Mouse (Mus musculus) liver, postnatal 0 days (tissue): ENCODE measurements around the gene Hoxa6. TPM values are rescaled to one million over a fixed set of nuclear protein-coding genes. Genes with fewer than 3 reads are reported as not detected.
A peak's percentile ranks its signal among the peaks of the same experiment; 100 is the strongest.

Source experiments
- ATAC-seq: fragments of 200-750 bp; cut with Nextera tagmentation; 2 replicates; pipeline ENCODE4 v1.8.0; 2017; ENCODE audit warnings: mild to moderate bottlenecking, moderate library complexity
- DNase-seq: peaks from one replicate; pipeline ENCODE4 v3.0.0-alpha.2; 2016
- H3K27ac ChIP-seq: fragments of 300-500 bp; sonication (generic); 2 replicates; pipeline ENCODE4 v1.5.1; 2014; ENCODE audit warnings: antibody characterized with exemption, moderate library complexity, mild to moderate bottlenecking, low read depth
- H3K27me3 ChIP-seq: fragments of 300-500 bp; sonication (generic); 2 replicates; pipeline ENCODE4 v1.6.1; 2014; ENCODE audit warnings: low read length, control low read depth, mixed read lengths; ENCODE audit not compliant: insufficient read depth
- H3K36me3 ChIP-seq: fragments of 300-500 bp; sonication (generic); replicated peaks from 2 replicates; pipeline ENCODE4 v1.6.1; 2014; ENCODE audit warnings: mild to moderate bottlenecking, control low read depth, low read length, moderate library complexity, mixed read lengths; ENCODE audit not compliant: insufficient read depth
- H3K4me1 ChIP-seq: fragments of 300-500 bp; sonication (generic); 2 replicates; pipeline ENCODE4 v1.6.1; 2014; ENCODE audit warnings: antibody characterized with exemption, mild to moderate bottlenecking, control low read depth; ENCODE audit not compliant: insufficient read depth
- H3K4me2 ChIP-seq: fragments of 300-500 bp; sonication (generic); 2 replicates; pipeline ENCODE4 v1.6.1; 2014; ENCODE audit warnings: low read depth, mild to moderate bottlenecking, low read length, moderate library complexity, mixed read lengths
- H3K4me3 ChIP-seq: fragments of 300-500 bp; sonication (generic); 2 replicates; pipeline ENCODE4 v1.5.1; 2014; ENCODE audit warnings: low read depth, low read length
- H3K9ac ChIP-seq: fragments of 300-500 bp; sonication (generic); replicated peaks from 2 replicates; pipeline ENCODE4 v1.6.1; 2014; ENCODE audit warnings: mild to moderate bottlenecking, moderate library complexity
- H3K9me3 ChIP-seq: fragments of 300-500 bp; sonication (generic); 2 replicates; pipeline ENCODE4 v1.6.1; 2016; ENCODE audit warnings: mild to moderate bottlenecking, control low read depth, low read length, mixed read lengths
- CTCF ChIP-seq: sonication (generic); IDR thresholded peaks from 2 replicates; pipeline ENCODE4 v1.5.1; 2016; ENCODE audit warnings: antibody characterized with exemption, low read depth
- EP300 ChIP-seq: IDR thresholded peaks from 2 replicates; pipeline ENCODE4 v1.6.1; 2016; ENCODE audit warnings: antibody characterized with exemption, low read depth, mild to moderate bottlenecking
- WGBS: fragments of 180-500 bp; shearing (Covaris S2); extraction: QIAGEN DNeasy Blood & Tissue Kit; methylation state at CpG from one replicate; pipeline ENCODE4 v1.1.7; 2014; ENCODE audit not compliant: insufficient replicate concordance; 5-methylcytosine and 5-hydroxymethylcytosine counted together
- polyA plus RNA-seq: library from polyadenylated mRNA; unstranded; fragments of >200 nt; fragmentation: Nextera tagmentation; extraction: Ambion mirVana; gene quantifications from 2 replicates; pipeline ENCODE4 v1.2.1, GENCODE M21; 2015

The Hoxa6 gene
- polyA plus RNA-seq, 1 experiment from 2014 or later, result not detected

DNA sequence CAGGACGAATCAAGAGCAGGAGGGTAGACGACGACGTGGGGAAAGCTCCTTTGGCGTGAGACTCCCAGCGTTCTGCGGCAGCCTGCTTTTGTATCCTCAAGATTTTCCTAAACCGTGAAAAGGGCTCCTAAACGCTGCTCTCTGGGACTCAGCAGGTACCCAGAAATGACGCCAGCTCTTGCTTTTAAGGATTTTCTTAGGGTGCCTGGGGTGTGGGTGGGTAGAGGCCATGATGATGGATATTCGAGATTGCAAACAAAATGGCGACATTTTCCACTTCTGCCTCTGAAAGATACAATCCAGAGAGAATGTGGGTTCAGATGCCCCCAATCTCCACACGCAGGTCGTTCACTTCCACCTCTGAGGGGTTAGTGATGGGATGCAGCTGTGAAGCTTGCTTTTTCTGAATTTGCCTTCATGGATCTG is 40.8 kb downstream of the Hoxa6 start:
- H3K27ac ChIP-seq, result no peak overlapping the region
- peaks cover 3% of the 10 kb centered on the region; the same call in 1 of the 2 replicates for H3K4me1 ChIP-seq
- no peak for TF ChIP-seq EP300
- TF ChIP-seq CTCF, result no peak
- H3K4me3 ChIP-seq, result no peak overlapping the region
- H3K9me3 ChIP-seq, result no peaks in the 10 kb centered on the region
- DNase-seq (no peak), ATAC-seq (no peak)
- no peak overlapping the region for H3K9ac ChIP-seq
- H3K27me3 ChIP-seq, result peaks cover 97% of the 10 kb centered on the region
- H3K36me3 ChIP-seq, result no peaks in the 10 kb centered on the region
- H3K4me2 ChIP-seq, result no peak overlapping the region
- 43% methylated on average over 14 of the region's 14 CpGs for WGBS

GRCm38 (mm10) chr6:52167176-52167575 is 41.3 kb downstream of the Hoxa6 start:
- no peak for DNase-seq
- peak overlapping the region; percentile 3; the same call in 1 of the 2 replicates for H3K27ac ChIP-seq
- WGBS, result 44% methylated on average over 1 of the region's 1 CpGs
- no peak overlapping the region for H3K4me3 ChIP-seq
- peaks cover 96% of the 10 kb centered on the region for H3K27me3 ChIP-seq
- no peak for ATAC-seq
- no peaks in the 10 kb centered on the region for H3K36me3 ChIP-seq
- H3K9me3 ChIP-seq, result no peaks in the 10 kb centered on the region
- H3K4me2 ChIP-seq, result no peak overlapping the region
- no peak overlapping the region for H3K9ac ChIP-seq
- no peaks in the 10 kb centered on the region for H3K4me1 ChIP-seq
- TF ChIP-seq EP300 (no peak), CTCF (no peak)

DNA sequence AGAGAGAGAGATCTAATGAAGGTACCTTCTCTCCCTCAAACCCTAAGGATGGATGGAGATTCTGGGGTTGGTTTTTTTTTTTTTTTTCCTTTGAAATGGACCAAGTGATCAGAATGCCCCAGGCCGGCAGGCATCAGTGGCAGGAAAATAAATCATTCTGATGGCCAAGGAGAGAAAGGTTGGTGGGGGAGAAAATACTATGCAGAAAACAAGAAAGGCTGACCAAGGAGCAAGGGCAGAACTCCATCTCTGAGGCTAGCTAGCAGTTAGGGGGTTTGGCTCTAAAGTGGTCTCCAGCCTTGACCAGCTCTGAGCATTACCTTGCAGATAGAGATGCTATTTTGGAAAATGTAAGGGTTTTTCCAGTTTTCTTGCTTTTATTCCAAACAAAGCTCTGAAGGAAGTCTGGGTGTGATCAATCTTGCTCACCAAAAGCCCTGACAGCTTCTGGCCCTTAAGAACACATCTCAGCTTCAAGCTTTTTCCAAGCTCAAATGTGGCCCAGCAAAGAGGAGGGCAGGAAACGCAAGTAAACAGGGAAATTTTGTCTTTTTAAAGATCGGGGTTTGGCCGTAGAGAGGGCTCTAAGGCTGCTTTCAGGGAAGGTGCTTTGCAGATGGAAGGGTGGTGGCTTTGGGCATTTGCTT is 42.0 kb downstream of the Hoxa6 start:
- TF ChIP-seq EP300 (no peak), CTCF (no peak)
- Histone ChIP-seq H3K9me3 (no peaks in the 10 kb centered on the region), H3K4me3 (no peak overlapping the region), H3K27ac (peak overlapping the region; percentile 3; the same call in 1 of the 2 replicates), H3K36me3 (no peaks in the 10 kb centered on the region), H3K27me3 (peaks cover 96% of the 10 kb centered on the region), H3K4me1 (no peaks in the 10 kb centered on the region), H3K9ac (no peak overlapping the region), H3K4me2 (no peak overlapping the region; the same call in 1 of the 2 replicates)
- DNase-seq, result peak; percentile 4
- WGBS, result 23% methylated on average over 4 of the region's 4 CpGs
- no peak for ATAC-seq

GRCm38 (mm10) chr6:52165441-52166370 is 42.8 kb downstream of the Hoxa6 start:
- Histone ChIP-seq H3K9me3 (no peaks in the 10 kb centered on the region), H3K4me3 (no peak overlapping the region), H3K9ac (no peak overlapping the region), H3K4me1 (no peaks in the 10 kb centered on the region; the same call in 1 of the 2 replicates), H3K4me2 (peak overlapping the region; percentile 44), H3K36me3 (no peaks in the 10 kb centered on the region), H3K27me3 (peaks cover 95% of the 10 kb centered on the region), H3K27ac (peak overlapping the region; percentile 39; the same call in 1 of the 2 replicates)
- ATAC-seq (no peak), DNase-seq (peak; percentile 14)
- no peak for TF ChIP-seq EP300
- TF ChIP-seq CTCF, result no peak
- WGBS, result 10% methylated on average over 28 of the region's 28 CpGs

DNA sequence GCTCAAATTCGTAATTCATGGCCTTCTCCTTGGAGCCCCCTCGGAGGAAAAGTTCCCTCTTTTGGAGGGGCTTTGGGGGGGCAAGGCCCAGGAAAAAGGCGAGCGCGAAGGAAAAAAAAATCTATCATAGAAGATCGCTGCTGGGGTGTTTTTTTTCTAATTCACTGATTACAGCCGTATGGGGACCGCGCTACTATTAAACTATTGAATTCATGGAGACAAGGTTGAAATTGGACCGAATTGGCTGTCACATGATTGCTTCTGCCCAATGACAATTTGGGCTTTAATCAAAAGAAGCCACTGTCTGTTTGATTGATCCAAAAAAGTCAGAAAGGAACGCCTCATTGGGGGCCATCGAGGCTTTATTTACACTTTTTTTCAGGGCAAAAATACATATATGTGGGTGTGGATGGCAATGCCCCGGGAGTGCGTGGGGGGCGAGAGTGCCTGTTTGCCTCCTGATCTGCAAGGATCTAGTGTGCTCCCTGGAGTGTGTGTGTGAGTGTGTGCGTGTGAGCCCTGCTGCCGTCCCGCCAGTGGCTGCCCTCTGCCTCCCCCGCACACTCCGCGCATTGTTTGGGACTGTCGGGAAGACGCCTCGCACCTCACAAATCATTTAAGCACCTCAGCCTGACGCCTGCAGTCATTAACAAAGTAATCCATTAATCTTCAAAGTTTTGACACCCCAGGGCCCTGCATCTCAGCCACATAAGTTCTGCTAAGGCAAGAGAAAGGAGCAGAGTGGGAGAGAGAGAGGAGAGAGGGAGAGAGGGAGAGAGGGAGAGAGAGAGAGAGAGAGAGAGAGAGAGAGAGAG is 43.7 kb downstream of the Hoxa6 start, which contains the start of gene Hoxa2:
TSS of gene Hoxa2 (minus strand) at position 206 of the 815 bp plus-strand sequence.
- Histone ChIP-seq H3K27me3 (peaks cover 95% of the 10 kb centered on the region), H3K4me3 (peak within 1 kb of the TSS; percentile 38), H3K27ac (peak within 1 kb of the TSS; percentile 56), H3K9ac (peak within 1 kb of the TSS; percentile 36), H3K4me1 (no peaks in the 10 kb centered on the region; the same call in 1 of the 2 replicates), H3K36me3 (no peaks in the 10 kb centered on the region), H3K9me3 (no peaks in the 10 kb centered on the region), H3K4me2 (peak within 1 kb of the TSS; percentile 55)
- 4% methylated on average over 25 of the region's 25 CpGs for WGBS
- ATAC-seq (no peak), DNase-seq (no peak)
- TF ChIP-seq CTCF, result no peak
- no peak for TF ChIP-seq EP300
